Mouse (Mus musculus) neural tube, embryonic 11.5 days (tissue): ENCODE results near the gene Knop1. TPM values are rescaled to one million over a fixed set of nuclear protein-coding genes. Genes with fewer than 3 reads are reported as not detected.

Experiments used
- ATAC-seq: fragments of 200-750 bp; cut with Nextera tagmentation; 2 replicates; pipeline ENCODE4 v1.8.0; 2017; ENCODE audit warnings: moderate number of reproducible peaks, mild to moderate bottlenecking, moderate TSS enrichment, moderate library complexity; ENCODE audit not compliant: insufficient read depth, low FRiP score, low TSS enrichment
- DNase-seq: peaks from one replicate; pipeline ENCODE4 v3.0.0-alpha.2; 2015; ENCODE audit warnings: low spot score
- H3K27ac ChIP-seq: fragments of 300-500 bp; sonication (generic); 2 replicates; pipeline ENCODE4 v1.5.1; 2014; ENCODE audit warnings: low read depth, mild to moderate bottlenecking, low read length
- H3K27me3 ChIP-seq: fragments of 300-500 bp; sonication (generic); 2 replicates; pipeline ENCODE4 v1.6.1; 2014; ENCODE audit warnings: mild to moderate bottlenecking, low read length, mixed read lengths; ENCODE audit not compliant: control insufficient read depth, insufficient read depth
- H3K36me3 ChIP-seq: fragments of 300-500 bp; sonication (generic); 2 replicates; pipeline ENCODE4 v1.6.1; 2014; ENCODE audit warnings: mild to moderate bottlenecking, low read length, moderate library complexity, mixed read lengths; ENCODE audit not compliant: control insufficient read depth, insufficient read depth
- H3K4me1 ChIP-seq: fragments of 300-500 bp; sonication (generic); 2 replicates; pipeline ENCODE4 v1.6.1; 2014; ENCODE audit warnings: low read length, mixed read lengths; ENCODE audit not compliant: control insufficient read depth, insufficient read depth
- H3K4me2 ChIP-seq: fragments of 300-500 bp; sonication (generic); 2 replicates; pipeline ENCODE4 v1.6.1; 2014; ENCODE audit warnings: low read depth, mild to moderate bottlenecking, moderate library complexity
- H3K4me3 ChIP-seq: fragments of 300-500 bp; sonication (generic); 2 replicates; pipeline ENCODE4 v1.5.1; 2014; ENCODE audit warnings: low read depth, low read length
- H3K9ac ChIP-seq: fragments of 300-500 bp; sonication (generic); 2 replicates; pipeline ENCODE4 v1.6.1; 2014; ENCODE audit warnings: mild to moderate bottlenecking, low read length
- H3K9me3 ChIP-seq: fragments of 300-500 bp; sonication (generic); 2 replicates; pipeline ENCODE4 v1.6.1; 2016; ENCODE audit warnings: low read length; ENCODE audit not compliant: control insufficient read depth
- WGBS: fragments of 180-500 bp; shearing (Covaris S2); extraction: QIAGEN DNeasy Blood & Tissue Kit; methylation state at CpG from one replicate; pipeline ENCODE4 v1.1.7; 2014; 5-methylcytosine and 5-hydroxymethylcytosine counted together
- polyA plus RNA-seq: library from polyadenylated mRNA; unstranded; fragments of >200 nt; fragmentation: Nextera tagmentation; extraction: Ambion mirVana; gene quantifications from 2 replicates; pipeline ENCODE4 v1.2.1, GENCODE M21; 2014

Gene Knop1
- polyA plus RNA-seq, 1 experiment from 2014 or later = 131 TPM

DNA sequence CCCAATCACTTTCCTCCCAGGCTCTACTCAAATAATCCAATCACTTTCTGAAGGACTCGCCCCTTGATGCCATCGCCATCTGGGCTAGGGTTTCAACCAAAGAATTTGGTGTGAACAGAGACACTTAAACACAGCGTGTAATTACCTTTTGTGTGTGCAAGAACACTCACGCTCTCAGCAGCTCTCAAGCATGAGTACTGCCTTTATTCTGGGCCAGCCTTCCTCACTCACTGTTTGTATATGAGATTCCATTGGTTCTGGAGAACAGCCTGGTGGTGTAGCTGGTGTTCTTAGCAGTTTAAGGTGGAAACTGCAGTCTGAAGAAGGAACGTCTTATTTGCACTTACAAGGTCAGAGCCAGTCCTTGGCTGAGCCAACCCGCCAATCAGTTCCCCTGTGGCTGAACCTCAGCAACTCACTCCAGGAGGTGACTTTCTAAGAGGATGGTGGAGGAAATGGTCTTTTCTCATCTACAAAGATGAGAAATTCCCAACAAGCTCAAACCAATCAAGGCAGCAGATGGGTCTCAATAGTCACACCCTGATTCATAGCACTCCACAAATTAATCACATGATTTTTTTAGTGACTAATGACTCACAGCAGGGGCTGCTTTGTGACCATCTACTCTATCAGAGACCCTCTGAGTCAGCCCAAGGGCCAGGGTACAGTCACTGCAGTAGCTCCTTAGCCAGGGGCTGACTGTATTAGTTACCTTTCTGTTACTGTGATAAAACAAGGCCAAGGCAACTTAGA is 31.4 kb upstream of the Knop1 start:
- ATAC-seq (peak; percentile 69; the same call in 1 of the 2 replicates), DNase-seq (peak; percentile 52)
- Histone ChIP-seq H3K36me3 (no peaks in the 10 kb centered on the region), H3K27ac (0 out of 2 replicates have a peak overlapping the region, but pooled peaks have one; percentile 44), H3K9ac (no peak overlapping the region), H3K4me3 (no peak overlapping the region), H3K9me3 (no peaks in the 10 kb centered on the region), H3K4me1 (peaks cover 12% of the 10 kb centered on the region; the same call in 1 of the 2 replicates), H3K27me3 (no peaks in the 10 kb centered on the region), H3K4me2 (no peak overlapping the region)
- WGBS = 14% methylated on average over 6 of the region's 6 CpGs

DNA sequence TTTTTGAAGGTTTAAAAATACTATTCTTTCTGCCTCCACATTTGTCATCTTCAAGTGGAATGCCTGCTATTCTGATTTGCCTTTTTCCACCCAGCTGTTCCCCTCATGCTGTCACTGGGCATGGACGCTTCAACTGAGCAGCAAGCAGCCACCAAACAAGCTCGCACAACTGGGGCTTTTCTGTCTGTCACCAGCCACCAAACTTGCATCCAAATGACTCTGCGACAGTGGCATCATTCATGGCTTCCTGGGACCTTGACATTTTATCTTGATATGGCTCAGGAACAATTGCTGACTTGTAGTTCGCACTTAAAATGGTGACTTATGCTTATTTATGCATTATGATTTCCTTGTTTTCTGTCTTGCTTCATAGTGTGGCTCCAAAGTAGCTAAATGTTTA is 28.9 kb upstream of the Knop1 start:
- ATAC-seq = no peak
- H3K27me3 ChIP-seq = no peaks in the 10 kb centered on the region
- no peak overlapping the region for H3K9ac ChIP-seq
- H3K4me2 ChIP-seq = no peak overlapping the region
- no peaks in the 10 kb centered on the region for H3K36me3 ChIP-seq
- DNase-seq = no peak
- no peak overlapping the region for H3K4me3 ChIP-seq
- H3K4me1 ChIP-seq = peaks cover 12% of the 10 kb centered on the region; the same call in 1 of the 2 replicates
- H3K9me3 ChIP-seq = no peaks in the 10 kb centered on the region
- no peak overlapping the region for H3K27ac ChIP-seq
- WGBS = 78% methylated on average over 4 of the region's 4 CpGs

- no peak for ATAC-seq
- H3K27me3 ChIP-seq = no peaks in the 10 kb centered on the region
- no peak overlapping the region for H3K27ac ChIP-seq
- 89% methylated on average over 4 of the region's 4 CpGs for WGBS
- DNase-seq = no peak
- no peaks in the 10 kb centered on the region for H3K9me3 ChIP-seq
- H3K4me3 ChIP-seq = no peak overlapping the region
- peaks cover 12% of the 10 kb centered on the region; the same call in 1 of the 2 replicates for H3K4me1 ChIP-seq
- no peak overlapping the region for H3K9ac ChIP-seq
- H3K4me2 ChIP-seq = no peak overlapping the region
- H3K36me3 ChIP-seq = no peaks in the 10 kb centered on the region
These were observed 27.9 kb upstream of the Knop1 start for GRCm38 (mm10) chr7:118883957-118884356.

GRCm38 (mm10) chr7:118879466-118880029 is 23.5 kb upstream of the Knop1 start:
- H3K4me3 ChIP-seq = no peak overlapping the region
- no peak overlapping the region for H3K27ac ChIP-seq
- no peaks in the 10 kb centered on the region for H3K9me3 ChIP-seq
- no peaks in the 10 kb centered on the region for H3K4me1 ChIP-seq
- H3K9ac ChIP-seq = no peak overlapping the region
- DNase-seq = no peak
- no peak for ATAC-seq
- H3K36me3 ChIP-seq = no peaks in the 10 kb centered on the region
- WGBS = 83% methylated on average over 3 of the region's 3 CpGs
- no peak overlapping the region for H3K4me2 ChIP-seq
- no peaks in the 10 kb centered on the region for H3K27me3 ChIP-seq

- 89% methylated on average over 2 of the region's 2 CpGs for WGBS
- DNase-seq = no peak
- H3K9ac ChIP-seq = no peak overlapping the region
- H3K9me3 ChIP-seq = no peaks in the 10 kb centered on the region
- H3K4me1 ChIP-seq = no peaks in the 10 kb centered on the region
- no peak overlapping the region for H3K4me3 ChIP-seq
- no peaks in the 10 kb centered on the region for H3K27me3 ChIP-seq
- H3K4me2 ChIP-seq = no peak overlapping the region
- ATAC-seq = no peak
- no peaks in the 10 kb centered on the region for H3K36me3 ChIP-seq
- no peak overlapping the region for H3K27ac ChIP-seq
These were observed 9.3 kb upstream of the Knop1 start for GRCm38 (mm10) chr7:118865362-118865761.

DNA sequence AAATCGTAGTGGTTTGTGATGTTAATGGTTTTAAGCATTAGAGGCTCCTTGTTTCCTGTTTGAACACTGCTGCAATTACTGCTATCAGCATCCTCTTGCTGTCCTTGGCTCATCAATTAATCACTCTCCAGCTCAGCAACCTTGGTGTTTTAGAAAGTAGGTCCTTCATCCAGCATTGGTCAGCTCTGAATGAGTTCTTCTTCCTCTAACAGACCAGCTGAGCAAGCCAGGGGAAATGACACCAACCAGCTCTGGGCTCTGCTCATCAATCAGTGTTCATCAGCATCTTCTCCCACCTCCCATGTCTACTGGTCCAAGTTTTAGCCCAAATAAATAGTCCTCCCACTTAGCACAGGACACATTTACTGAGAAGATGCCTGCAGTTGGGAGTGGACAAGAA is 2.6 kb upstream of the Knop1 start:
- DNase-seq = no peak
- 100% methylated on average over 1 of the region's 1 CpGs for WGBS
- no peak for ATAC-seq
- no peak overlapping the region for H3K27ac ChIP-seq
- no peak overlapping the region for H3K4me2 ChIP-seq
- H3K9me3 ChIP-seq = no peaks in the 10 kb centered on the region
- no peaks in the 10 kb centered on the region for H3K36me3 ChIP-seq
- no peaks in the 10 kb centered on the region for H3K27me3 ChIP-seq
- H3K9ac ChIP-seq = no peak overlapping the region
- H3K4me1 ChIP-seq = peaks cover 7% of the 10 kb centered on the region; the same call in 1 of the 2 replicates
- H3K4me3 ChIP-seq = no peak overlapping the region

- Histone ChIP-seq H3K4me2 (peak within 1 kb of the TSS; percentile 88), H3K4me1 (peaks cover 7% of the 10 kb centered on the region; the same call in 1 of the 2 replicates), H3K9me3 (no peaks in the 10 kb centered on the region), H3K9ac (peak within 1 kb of the TSS; percentile 73), H3K27me3 (no peaks in the 10 kb centered on the region), H3K27ac (peak within 1 kb of the TSS; percentile 70), H3K36me3 (peaks cover 10% of the 10 kb centered on the region), H3K4me3 (peak within 1 kb of the TSS; percentile 84)
- under 1% methylated on average over 57 of the region's 57 CpGs for WGBS
- peak; percentile 97 for ATAC-seq
- peak; percentile 95 for DNase-seq
These were observed 730 bp downstream of the Knop1 start, which contains the start of gene Iqck for GRCm38 (mm10) chr7:118855171-118855876. TSS of gene Iqck (plus strand) at chr7:118855752.

DNA sequence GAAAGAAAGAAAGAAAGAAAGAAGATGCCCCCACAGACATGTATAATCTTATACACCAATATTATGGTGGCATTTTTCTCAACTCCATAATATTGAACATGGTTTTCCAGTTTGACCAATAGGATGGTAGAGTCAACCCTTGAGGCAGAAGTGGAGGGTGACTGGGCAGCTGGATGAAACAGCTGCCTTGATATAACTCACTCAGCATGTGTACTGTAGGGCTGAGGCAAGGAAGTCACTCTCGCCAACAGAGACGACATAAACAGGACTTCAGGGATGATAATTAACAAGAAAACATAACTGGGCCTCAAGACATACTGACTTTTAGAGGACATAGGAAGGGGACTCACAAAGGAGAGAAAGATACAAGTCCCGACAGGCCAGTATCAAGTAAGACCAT is 1.4 kb downstream of the Knop1 start:
- no peak overlapping the region for H3K27ac ChIP-seq
- ATAC-seq = no peak
- 22% methylated on average over 3 of the region's 3 CpGs for WGBS

More for the DNA sequence above, 1.4 kb downstream of the Knop1 start:
- Histone ChIP-seq H3K4me1 (peaks cover 7% of the 10 kb centered on the region; the same call in 1 of the 2 replicates), H3K9me3 (no peaks in the 10 kb centered on the region), H3K4me2 (peak overlapping the region; percentile 88), H3K9ac (peak overlapping the region; percentile 73), H3K36me3 (peaks cover 16% of the 10 kb centered on the region), H3K4me3 (peak overlapping the region; percentile 84), H3K27me3 (no peaks in the 10 kb centered on the region)
- no peak for DNase-seq
